8 mouse cellular contexts compared by ENCODE assay signal in the genomic region with DNA sequence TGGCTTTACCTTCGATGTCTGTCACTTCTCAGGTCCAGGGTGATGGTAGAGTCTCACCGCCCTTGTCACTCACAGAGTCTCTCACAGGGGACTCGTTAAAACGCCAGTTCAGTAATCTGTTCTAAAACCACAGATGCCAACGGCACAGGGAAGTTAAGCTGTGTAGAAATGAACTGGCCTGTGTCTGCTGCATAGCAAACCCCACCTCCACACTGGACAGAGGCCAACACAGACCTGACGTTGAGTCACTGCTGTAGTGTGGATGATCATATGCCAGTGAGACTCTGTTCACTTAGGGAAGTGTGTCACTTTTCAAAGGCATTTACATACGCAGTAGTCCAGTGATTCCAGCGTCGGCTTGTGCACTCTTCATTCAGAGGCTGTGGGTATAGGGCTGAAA. TPM values are rescaled to one million over a fixed set of nuclear protein-coding genes. Genes with fewer than 3 reads are reported as not detected.
DNase-seq lines count a peak whose midpoint lies in the region; ATAC-seq and TF ChIP-seq lines count a peak whose summit lies in the region.

No protein-coding gene starts in this region.

- 29% methylated on average over 9 of the region's 9 CpGs for WGBS in hindbrain, embryonic 14.5 days
- WGBS in limb, embryonic 15.5 days = 23% methylated on average over 9 of the region's 9 CpGs
- 18% methylated on average over 9 of the region's 9 CpGs for WGBS in midbrain, embryonic 15.5 days

- H3K27ac ChIP-seq in gastrocnemius, adult 2 months = no peak overlapping the region
- peak overlapping the region; percentile 53 for H3K27ac ChIP-seq in hindbrain, embryonic 14.5 days
- no peak overlapping the region for H3K27ac ChIP-seq in limb, embryonic 15.5 days
- H3K27ac ChIP-seq in midbrain, embryonic 15.5 days = peak overlapping the region; percentile 49

- intact Hi-C loops in gastrocnemius, adult 2 months (cut with DNase I) = no loop called here

- DNase-seq in cerebellum, adult 9-10 months = peak; percentile 16
- DNase-seq in cerebellum, adult 11 months = no peak
- peak; percentile 87 for DNase-seq in adrenal gland, postnatal 14 days
- peak; percentile 49 for DNase-seq in gastrocnemius, adult 2 months
- peak; percentile 60 for DNase-seq in hindbrain, embryonic 14.5 days (ENCODE audit: low spot score)
- DNase-seq in urinary bladder, postnatal 25 days (ENCODE audit: low spot score) = peak; percentile 62

- H3K9ac ChIP-seq in hindbrain, embryonic 14.5 days = no peak overlapping the region
- H3K9ac ChIP-seq in limb, embryonic 15.5 days = no peak overlapping the region
- H3K9ac ChIP-seq in midbrain, embryonic 15.5 days = no peak overlapping the region

- no peaks in the 10 kb centered on the region for H3K36me3 ChIP-seq in hindbrain, embryonic 14.5 days (replicated peaks; ENCODE audit: control insufficient read depth, insufficient read depth)
- H3K36me3 ChIP-seq in limb, embryonic 15.5 days = no peaks in the 10 kb centered on the region
- H3K36me3 ChIP-seq in midbrain, embryonic 15.5 days (replicated peaks) = no peaks in the 10 kb centered on the region

- no peak for TF ChIP-seq CTCF in gastrocnemius, adult 2 months (IDR thresholded peaks at IDR 0.05)

- no peaks in the 10 kb centered on the region for H3K27me3 ChIP-seq in hindbrain, embryonic 14.5 days (ENCODE audit: control insufficient read depth, insufficient read depth, low read length)
- H3K27me3 ChIP-seq in limb, embryonic 15.5 days = no peaks in the 10 kb centered on the region
- no peaks in the 10 kb centered on the region for H3K27me3 ChIP-seq in midbrain, embryonic 15.5 days (replicated peaks)

- no peak overlapping the region for H3K4me2 ChIP-seq in hindbrain, embryonic 14.5 days (replicated peaks)
- H3K4me2 ChIP-seq in limb, embryonic 15.5 days = no peak overlapping the region
- peak overlapping the region; percentile 25; the same call in 1 of the 2 replicates for H3K4me2 ChIP-seq in midbrain, embryonic 15.5 days

- peak; percentile 72; the same call in 1 of the 2 replicates for ATAC-seq in hindbrain, embryonic 14.5 days (ENCODE audit: low FRiP score)
- 0 out of 2 replicates have a peak, but pooled peaks have one; percentile 58 for ATAC-seq in limb, embryonic 15.5 days (ENCODE audit: insufficient number of reproducible peaks, low FRiP score, low TSS enrichment, low read depth)
- peak; percentile 57 for ATAC-seq in midbrain, embryonic 15.5 days (replicated peaks)

- H3K4me3 ChIP-seq in gastrocnemius, adult 2 months = no peak overlapping the region; the same call in 1 of the 2 replicates
- no peak overlapping the region for H3K4me3 ChIP-seq in hindbrain, embryonic 14.5 days (replicated peaks; ENCODE audit: low read length)
- H3K4me3 ChIP-seq in limb, embryonic 15.5 days = no peak overlapping the region
- no peak overlapping the region for H3K4me3 ChIP-seq in midbrain, embryonic 15.5 days

- peaks cover 14% of the 10 kb centered on the region for H3K4me1 ChIP-seq in hindbrain, embryonic 14.5 days (replicated peaks; ENCODE audit: control insufficient read depth, insufficient read depth, low read length)
- H3K4me1 ChIP-seq in limb, embryonic 15.5 days = peaks cover 21% of the 10 kb centered on the region
- H3K4me1 ChIP-seq in midbrain, embryonic 15.5 days = peaks cover 13% of the 10 kb centered on the region

- no peaks in the 10 kb centered on the region for H3K9me3 ChIP-seq in hindbrain, embryonic 14.5 days (ENCODE audit: control insufficient read depth, low read length)
- no peaks in the 10 kb centered on the region for H3K9me3 ChIP-seq in limb, embryonic 15.5 days
- no peaks in the 10 kb centered on the region for H3K9me3 ChIP-seq in midbrain, embryonic 15.5 days

RNA-seq across cellular contexts. Expression of a gene that starts 54.7 kb away (rescaled TPM):
- 56.9 and 66.3 TPM in 2 replicates for total RNA-seq in adrenal gland, postnatal 14 days (2021)
- total RNA-seq in gastrocnemius, adult 2 months (2021) = 1 to 10 TPM; 5.3 to 6.5 TPM
- 1.1 and 1.3 TPM in 2 replicates for polyA plus RNA-seq in hindbrain, embryonic 14.5 days (2014; fragmentation: Nextera tagmentation; extraction: Ambion mirVana)
- 6.0 and 6.1 TPM in 2 replicates for polyA plus RNA-seq in limb, embryonic 15.5 days (2015; fragmentation: Nextera tagmentation; extraction: Ambion mirVana)
- 1.2 and 1.3 TPM in 2 replicates for polyA plus RNA-seq in midbrain, embryonic 15.5 days (2015; fragmentation: Nextera tagmentation; extraction: Ambion mirVana)

RNA-seq across cellular contexts. Expression of a gene that starts 54.9 kb away (rescaled TPM):
- total RNA-seq in adrenal gland, postnatal 14 days (2021) = 28.8 and 29.2 TPM in 2 replicates
- total RNA-seq in gastrocnemius, adult 2 months (2021) = 1 to 10 TPM; 2.6 to 4.0 TPM
- polyA plus RNA-seq in hindbrain, embryonic 14.5 days (2014; fragmentation: Nextera tagmentation; extraction: Ambion mirVana) = 9.5 and 9.9 TPM in 2 replicates
- 8.7 TPM in 2 replicates for polyA plus RNA-seq in limb, embryonic 15.5 days (2015; fragmentation: Nextera tagmentation; extraction: Ambion mirVana)
- 6.5 and 7.7 TPM in 2 replicates for polyA plus RNA-seq in midbrain, embryonic 15.5 days (2015; fragmentation: Nextera tagmentation; extraction: Ambion mirVana)

Comparison
In these comparisons a context has a peak if more than half of its experiments do, and no peak if none do; other contexts are left out.
1. H3K27ac ChIP-seq: peak in hindbrain, embryonic 14.5 days (single experiment) and midbrain, embryonic 15.5 days (single experiment); none in gastrocnemius, adult 2 months (single experiment) and limb, embryonic 15.5 days (single experiment).
2. Peak in every context shown above with its lines, with median percentiles within 50 percentile points of each other: ATAC-seq.